Mouse (Mus musculus) embryonic facial prominence, embryonic 11.5 days (tissue): ENCODE measurements around the gene Dtx4. TPM values are rescaled to one million over a fixed set of nuclear protein-coding genes. Genes with fewer than 3 reads are reported as not detected.

Experiments
- ATAC-seq: fragments of 200-750 bp; cut with Nextera tagmentation; replicated peaks from 2 replicates; pipeline ENCODE4 v1.8.0; 2017; ENCODE audit warnings: low read depth; ENCODE audit not compliant: insufficient number of reproducible peaks, low FRiP score, low TSS enrichment
- DNase-seq: peaks from one replicate; pipeline ENCODE4 v3.0.0-alpha.2; 2015; ENCODE audit warnings: low spot score
- H3K27ac ChIP-seq: fragments of 300-500 bp; sonication (generic); replicated peaks from 2 replicates; pipeline ENCODE4 v1.5.1; 2014; ENCODE audit warnings: mild to moderate bottlenecking, low read depth, low read length, control low read depth
- H3K27me3 ChIP-seq: fragments of 300-500 bp; sonication (generic); 2 replicates; pipeline ENCODE4 v1.6.1; 2014; ENCODE audit warnings: mild to moderate bottlenecking, low read length, moderate library complexity, mixed read lengths; ENCODE audit not compliant: control insufficient read depth, insufficient read depth
- H3K36me3 ChIP-seq: fragments of 300-500 bp; sonication (generic); replicated peaks from 2 replicates; pipeline ENCODE4 v1.6.1; 2014; ENCODE audit warnings: low read depth, mild to moderate bottlenecking, low read length, moderate library complexity, mixed read lengths; ENCODE audit not compliant: control insufficient read depth, insufficient read depth
- H3K4me1 ChIP-seq: fragments of 300-500 bp; sonication (generic); 2 replicates; pipeline ENCODE4 v1.6.1; 2014; ENCODE audit warnings: low read length, mixed read lengths; ENCODE audit not compliant: control insufficient read depth, insufficient read depth
- H3K4me2 ChIP-seq: fragments of 300-500 bp; sonication (generic); 2 replicates; pipeline ENCODE4 v1.6.1; 2014; ENCODE audit warnings: low read depth, mild to moderate bottlenecking, control low read depth, low read length, moderate library complexity
- H3K4me3 ChIP-seq: fragments of 300-500 bp; sonication (generic); 2 replicates; pipeline ENCODE4 v1.5.1; 2014; ENCODE audit warnings: low read depth, low read length, control low read depth
- H3K9ac ChIP-seq: fragments of 300-500 bp; sonication (generic); replicated peaks from 2 replicates; pipeline ENCODE4 v1.6.1; 2014; ENCODE audit warnings: mild to moderate bottlenecking, control low read depth, low read length
- H3K9me3 ChIP-seq: fragments of 300-500 bp; sonication (generic); replicated peaks from 2 replicates; pipeline ENCODE4 v1.6.1; 2016; ENCODE audit warnings: mild to moderate bottlenecking, low read length, inconsistent platforms, mixed read lengths; ENCODE audit not compliant: control insufficient read depth
- WGBS: fragments of 180-500 bp; shearing (Covaris S2); extraction: QIAGEN DNeasy Blood & Tissue Kit; methylation state at CpG from one replicate; pipeline ENCODE4 v1.1.7; 2014; 5-methylcytosine and 5-hydroxymethylcytosine counted together
- polyA plus RNA-seq: library from polyadenylated mRNA; unstranded; fragments of >200 nt; fragmentation: Nextera tagmentation; extraction: Ambion mirVana; gene quantifications from 2 replicates; pipeline ENCODE4 v1.2.1, GENCODE M21; 2014

Gene Dtx4
- polyA plus RNA-seq, 1 experiment from 2014 or later = 14.0 TPM

GRCm38 (mm10) chr19:12485223-12485622 lies 16.0 kb downstream of the Dtx4 start:
- no peak overlapping the region for H3K4me3 ChIP-seq
- no peak for ATAC-seq
- no peak overlapping the region for H3K4me2 ChIP-seq
- H3K9ac ChIP-seq = no peak overlapping the region
- no peaks in the 10 kb centered on the region for H3K36me3 ChIP-seq
- DNase-seq = no peak
- H3K27me3 ChIP-seq = no peaks in the 10 kb centered on the region
- peaks cover 3% of the 10 kb centered on the region; the same call in 1 of the 2 replicates for H3K4me1 ChIP-seq
- no peak overlapping the region for H3K27ac ChIP-seq
- WGBS = 93% methylated on average over 13 of the region's 13 CpGs
- H3K9me3 ChIP-seq = no peaks in the 10 kb centered on the region

GRCm38 (mm10) chr19:12484210-12484609 lies 17.0 kb downstream of the Dtx4 start:
- no peak overlapping the region for H3K27ac ChIP-seq
- no peak overlapping the region for H3K4me3 ChIP-seq
- ATAC-seq (no peak), DNase-seq (no peak)
- no peaks in the 10 kb centered on the region for H3K9me3 ChIP-seq
- peaks cover 3% of the 10 kb centered on the region; the same call in 1 of the 2 replicates for H3K4me1 ChIP-seq
- H3K36me3 ChIP-seq = no peaks in the 10 kb centered on the region
- 91% methylated on average over 4 of the region's 4 CpGs for WGBS
- no peak overlapping the region for H3K4me2 ChIP-seq
- H3K27me3 ChIP-seq = no peaks in the 10 kb centered on the region
- H3K9ac ChIP-seq = no peak overlapping the region

GRCm38 (mm10) chr19:12483782-12484181 lies 17.5 kb downstream of the Dtx4 start:
- ATAC-seq (no peak), DNase-seq (no peak)
- H3K4me1 ChIP-seq = peaks cover 3% of the 10 kb centered on the region; the same call in 1 of the 2 replicates
- no peak overlapping the region for H3K9ac ChIP-seq
- H3K27ac ChIP-seq = no peak overlapping the region
- no peaks in the 10 kb centered on the region for H3K9me3 ChIP-seq
- WGBS = 77% methylated on average over 4 of the region's 4 CpGs
- no peaks in the 10 kb centered on the region for H3K36me3 ChIP-seq
- H3K27me3 ChIP-seq = no peaks in the 10 kb centered on the region
- no peak overlapping the region for H3K4me2 ChIP-seq
- no peak overlapping the region for H3K4me3 ChIP-seq

GRCm38 (mm10) chr19:12478369-12478768 lies 22.9 kb downstream of the Dtx4 start:
- ATAC-seq (no peak), DNase-seq (no peak)
- Histone ChIP-seq H3K27ac (no peak overlapping the region), H3K4me1 (no peaks in the 10 kb centered on the region), H3K4me3 (no peak overlapping the region), H3K9me3 (no peaks in the 10 kb centered on the region), H3K9ac (no peak overlapping the region), H3K4me2 (no peak overlapping the region), H3K27me3 (no peaks in the 10 kb centered on the region), H3K36me3 (no peaks in the 10 kb centered on the region)
- WGBS = 91% methylated on average over 6 of the region's 6 CpGs

GRCm38 (mm10) chr19:12476721-12477270 lies 24.5 kb downstream of the Dtx4 start:
- Histone ChIP-seq H3K4me2 (no peak overlapping the region), H3K9ac (no peak overlapping the region), H3K27ac (no peak overlapping the region), H3K36me3 (no peaks in the 10 kb centered on the region), H3K4me1 (no peaks in the 10 kb centered on the region), H3K9me3 (no peaks in the 10 kb centered on the region), H3K27me3 (no peaks in the 10 kb centered on the region), H3K4me3 (no peak overlapping the region)
- WGBS = 64% methylated on average over 5 of the region's 5 CpGs
- ATAC-seq = no peak
- DNase-seq = no peak

- no peak overlapping the region for H3K4me3 ChIP-seq
- H3K4me2 ChIP-seq = no peak overlapping the region
- H3K36me3 ChIP-seq = no peaks in the 10 kb centered on the region
- no peak for DNase-seq
- H3K27ac ChIP-seq = no peak overlapping the region
- 78% methylated on average over 15 of the region's 15 CpGs for WGBS
- no peaks in the 10 kb centered on the region for H3K9me3 ChIP-seq
- no peaks in the 10 kb centered on the region for H3K4me1 ChIP-seq
- H3K27me3 ChIP-seq = no peaks in the 10 kb centered on the region
- ATAC-seq = no peak
- H3K9ac ChIP-seq = no peak overlapping the region
These were observed 25.6 kb downstream of the Dtx4 start for GRCm38 (mm10) chr19:12475380-12476250.

- 90% methylated on average over 4 of the region's 4 CpGs for WGBS
These were observed 27.3 kb downstream of the Dtx4 start for GRCm38 (mm10) chr19:12473951-12474350.

GRCm38 (mm10) chr19:12473201-12473641 lies 28.0 kb downstream of the Dtx4 start:
- no peaks in the 10 kb centered on the region for H3K27me3 ChIP-seq
- H3K36me3 ChIP-seq = no peaks in the 10 kb centered on the region
- ATAC-seq (no peak; the same call in 1 of the 2 replicates), DNase-seq (no peak)
- H3K4me2 ChIP-seq = no peak overlapping the region
- no peak overlapping the region for H3K9ac ChIP-seq
- no peak overlapping the region for H3K27ac ChIP-seq
- H3K9me3 ChIP-seq = no peaks in the 10 kb centered on the region
- 48% methylated on average over 4 of the region's 4 CpGs for WGBS
- no peaks in the 10 kb centered on the region for H3K4me1 ChIP-seq
- no peak overlapping the region for H3K4me3 ChIP-seq

More at GRCm38 (mm10) chr19:12473951-12474350, 27.3 kb downstream of the Dtx4 start:
- Histone ChIP-seq H3K9ac (no peak overlapping the region), H3K9me3 (no peaks in the 10 kb centered on the region), H3K27me3 (no peaks in the 10 kb centered on the region), H3K4me1 (no peaks in the 10 kb centered on the region), H3K4me3 (no peak overlapping the region), H3K36me3 (no peaks in the 10 kb centered on the region), H3K27ac (no peak overlapping the region), H3K4me2 (no peak overlapping the region)
- DNase-seq (no peak), ATAC-seq (no peak)
